Mouse (Mus musculus): ENCODE data around the gene Unc13d. TPM values are rescaled to one million over a fixed set of nuclear protein-coding genes. Genes with fewer than 3 reads are reported as not detected.

Gene Unc13d
- polyA plus RNA-seq, 1 experiment from 2014 or later: 14.9 TPM

GRCm38 (mm10) chr11:116037826-116038225, 39.9 kb downstream of the Unc13d start:
- H3K9me3 ChIP-seq (ENCODE audit: low read length): no peaks in the 10 kb centered on the region
- WGBS: 93% methylated on average over 9 of the region's 9 CpGs
- TF ChIP-seq EP300 (IDR thresholded peaks at IDR 0.05): no peak
- TF ChIP-seq CTCF (IDR thresholded peaks at IDR 0.05): no peak
- H3K4me1 ChIP-seq (ENCODE audit: insufficient read depth, low read depth, low read length): no peaks in the 10 kb centered on the region
- H3K27me3 ChIP-seq (replicated peaks; ENCODE audit: insufficient read depth, low read length): no peaks in the 10 kb centered on the region
- DNase-seq (ENCODE audit: low spot score): no peak
- H3K4me3 ChIP-seq (ENCODE audit: low read depth, low read length): no peak overlapping the region
- H3K27ac ChIP-seq (ENCODE audit: low read length): no peak overlapping the region
- ATAC-seq: no peak
- no peak overlapping the region for H3K9ac ChIP-seq (replicated peaks; ENCODE audit: low read depth)
- 0 out of 2 replicates have a peak, but pooled peaks cover 4% of the 10 kb centered on the region for H3K36me3 ChIP-seq (ENCODE audit: insufficient read depth, low read length)
- no peak overlapping the region for H3K4me2 ChIP-seq (replicated peaks; ENCODE audit: low read depth, low read length)

DNA sequence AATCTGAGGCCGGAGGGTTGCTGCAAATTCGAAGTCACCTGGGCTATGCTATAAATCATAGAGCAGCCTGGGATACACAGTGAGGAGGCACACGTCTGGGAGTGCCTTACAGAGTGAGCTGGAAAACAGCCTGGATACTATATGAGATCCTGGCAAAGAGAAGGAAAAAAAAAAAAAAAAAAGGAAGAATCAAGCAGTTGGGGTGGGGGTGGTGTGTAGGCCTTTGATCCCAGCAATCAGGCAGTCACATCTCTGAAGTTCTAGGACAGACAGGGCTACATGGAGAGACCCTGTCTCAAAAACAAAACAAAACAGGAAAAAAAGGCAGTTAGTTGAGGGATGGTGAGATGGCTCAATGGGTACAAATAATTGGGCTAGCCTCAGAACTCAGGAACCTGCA, 41.1 kb downstream of the Unc13d start:
- no peak overlapping the region for H3K27ac ChIP-seq (ENCODE audit: low read length)
- H3K4me2 ChIP-seq (replicated peaks; ENCODE audit: low read depth, low read length): no peak overlapping the region
- 0 out of 2 replicates have a peak, but pooled peaks cover 4% of the 10 kb centered on the region for H3K36me3 ChIP-seq (ENCODE audit: insufficient read depth, low read length)
- H3K9ac ChIP-seq (replicated peaks; ENCODE audit: low read depth): no peak overlapping the region
- 84% methylated on average over 3 of the region's 3 CpGs for WGBS
- H3K4me3 ChIP-seq (ENCODE audit: low read depth, low read length): no peak overlapping the region
- ATAC-seq (no peak), DNase-seq (ENCODE audit: low spot score) (no peak)
- H3K4me1 ChIP-seq (ENCODE audit: insufficient read depth, low read depth, low read length): 0 out of 2 replicates have a peak, but pooled peaks cover under 1% of the 10 kb centered on the region
- TF ChIP-seq CTCF (IDR thresholded peaks at IDR 0.05): no peak
- no peak for TF ChIP-seq EP300 (IDR thresholded peaks at IDR 0.05)
- no peaks in the 10 kb centered on the region for H3K27me3 ChIP-seq (replicated peaks; ENCODE audit: insufficient read depth, low read length)
- no peaks in the 10 kb centered on the region for H3K9me3 ChIP-seq (ENCODE audit: low read length)

GRCm38 (mm10) chr11:116034584-116034983, 43.2 kb downstream of the Unc13d start:
- H3K27me3 ChIP-seq (replicated peaks; ENCODE audit: insufficient read depth, low read length): no peaks in the 10 kb centered on the region
- H3K4me3 ChIP-seq (ENCODE audit: low read depth, low read length): no peak overlapping the region
- H3K9ac ChIP-seq (replicated peaks; ENCODE audit: low read depth): no peak overlapping the region
- DNase-seq (ENCODE audit: low spot score) (no peak), ATAC-seq (no peak)
- 95% methylated on average over 6 of the region's 6 CpGs for WGBS
- H3K27ac ChIP-seq (ENCODE audit: low read length): no peak overlapping the region
- H3K4me2 ChIP-seq (replicated peaks; ENCODE audit: low read depth, low read length): no peak overlapping the region
- TF ChIP-seq CTCF (IDR thresholded peaks at IDR 0.05) (no peak), EP300 (IDR thresholded peaks at IDR 0.05) (no peak)
- 0 out of 2 replicates have a peak, but pooled peaks cover 4% of the 10 kb centered on the region for H3K36me3 ChIP-seq (ENCODE audit: insufficient read depth, low read length)
- no peaks in the 10 kb centered on the region for H3K9me3 ChIP-seq (ENCODE audit: low read length)
- H3K4me1 ChIP-seq (ENCODE audit: insufficient read depth, low read depth, low read length): peaks cover 9% of the 10 kb centered on the region; the same call in 1 of the 2 replicates

GRCm38 (mm10) chr11:116030898-116031845, 46.6 kb downstream of the Unc13d start:
- H3K36me3 ChIP-seq (ENCODE audit: insufficient read depth, low read length): 0 out of 2 replicates have a peak, but pooled peaks cover 4% of the 10 kb centered on the region
- H3K4me1 ChIP-seq (ENCODE audit: insufficient read depth, low read depth, low read length): peaks cover 12% of the 10 kb centered on the region; the same call in 1 of the 2 replicates
- H3K27ac ChIP-seq (ENCODE audit: low read length): peak overlapping the region; percentile 96
- peak overlapping the region; percentile 60 for H3K4me3 ChIP-seq (ENCODE audit: low read depth, low read length)
- 20% methylated on average over 14 of the region's 14 CpGs for WGBS
- peak overlapping the region; percentile 58 for H3K4me2 ChIP-seq (replicated peaks; ENCODE audit: low read depth, low read length)
- peak overlapping the region; percentile 66 for H3K9ac ChIP-seq (replicated peaks; ENCODE audit: low read depth)
- no peak for TF ChIP-seq EP300 (IDR thresholded peaks at IDR 0.05)
- 0 out of 2 replicates have a peak, but pooled peaks have one; percentile 1 for TF ChIP-seq CTCF (IDR thresholded peaks at IDR 0.05)
- no peaks in the 10 kb centered on the region for H3K9me3 ChIP-seq (ENCODE audit: low read length)
- DNase-seq (ENCODE audit: low spot score): peak; percentile 59
- ATAC-seq: peak; percentile 1
- H3K27me3 ChIP-seq (replicated peaks; ENCODE audit: insufficient read depth, low read length): no peaks in the 10 kb centered on the region

- H3K4me3 ChIP-seq (ENCODE audit: low read depth, low read length): peak within 1 kb of the TSS; percentile 60
- peak; percentile 95 for ATAC-seq
- under 1% methylated on average over 59 of the region's 67 CpGs for WGBS
- H3K4me1 ChIP-seq (ENCODE audit: insufficient read depth, low read depth, low read length): peaks cover 12% of the 10 kb centered on the region; the same call in 1 of the 2 replicates
- H3K9me3 ChIP-seq (ENCODE audit: low read length): no peaks in the 10 kb centered on the region
- peak within 1 kb of the TSS; percentile 96 for H3K27ac ChIP-seq (ENCODE audit: low read length)
- TF ChIP-seq EP300 (IDR thresholded peaks at IDR 0.05) (peak; percentile 70), CTCF (IDR thresholded peaks at IDR 0.05) (no peak)
- H3K4me2 ChIP-seq (replicated peaks; ENCODE audit: low read depth, low read length): peak within 1 kb of the TSS; percentile 58
- DNase-seq (ENCODE audit: low spot score): peak; percentile 99
- no peaks in the 10 kb centered on the region for H3K27me3 ChIP-seq (replicated peaks; ENCODE audit: insufficient read depth, low read length)
- peak within 1 kb of the TSS; percentile 66 for H3K9ac ChIP-seq (replicated peaks; ENCODE audit: low read depth)
- 0 out of 2 replicates have a peak, but pooled peaks cover 4% of the 10 kb centered on the region for H3K36me3 ChIP-seq (ENCODE audit: insufficient read depth, low read length)
Measured at GRCm38 (mm10) chr11:116030088-116030897, 47.5 kb downstream of the Unc13d start, which contains the start of gene Unk. Unk (plus strand) TSS chr11:116030322.
